Mouse (Mus musculus): ENCODE data around the gene Ralb. TPM values are rescaled to one million over a fixed set of nuclear protein-coding genes. Genes with fewer than 3 reads are reported as not detected.

Gene Ralb
- polyA plus RNA-seq, 1 experiment from 2014 or later = 145 TPM

- no peaks in the 10 kb centered on the region for H3K9me3 ChIP-seq (ENCODE audit: control insufficient read depth)
- H3K9ac ChIP-seq (ENCODE audit: low read depth, low read length) = no peak overlapping the region
- ATAC-seq = no peak
- WGBS = 54% methylated on average over 7 of the region's 7 CpGs
- no peak overlapping the region for H3K4me3 ChIP-seq (ENCODE audit: low read depth, low read length)
- TF ChIP-seq CTCF (IDR thresholded peaks at IDR 0.05; ENCODE audit: low read depth) = no peak
- peaks cover 11% of the 10 kb centered on the region for H3K4me1 ChIP-seq (replicated peaks; ENCODE audit: control insufficient read depth, insufficient read depth, low read length)
- H3K4me2 ChIP-seq (replicated peaks; ENCODE audit: low read depth) = no peak overlapping the region
- no peaks in the 10 kb centered on the region; the same call in 1 of the 2 replicates for H3K36me3 ChIP-seq (ENCODE audit: control insufficient read depth, insufficient read depth)
- peak overlapping the region; percentile 37 for H3K27ac ChIP-seq (ENCODE audit: low read depth, low read length)
- H3K27me3 ChIP-seq (replicated peaks; ENCODE audit: control insufficient read depth, insufficient read depth, low read length) = no peaks in the 10 kb centered on the region
These were observed 17.1 kb upstream of the Ralb start for GRCm38 (mm10) chr1:119521681-119522080.

- peaks cover 9% of the 10 kb centered on the region; the same call in 1 of the 2 replicates for H3K4me1 ChIP-seq (replicated peaks; ENCODE audit: control insufficient read depth, insufficient read depth, low read length)
- WGBS = 32% methylated on average over 2 of the region's 2 CpGs
- no peak overlapping the region for H3K4me2 ChIP-seq (replicated peaks; ENCODE audit: low read depth)
- H3K27me3 ChIP-seq (replicated peaks; ENCODE audit: control insufficient read depth, insufficient read depth, low read length) = no peaks in the 10 kb centered on the region
- no peaks in the 10 kb centered on the region; the same call in 1 of the 2 replicates for H3K36me3 ChIP-seq (ENCODE audit: control insufficient read depth, insufficient read depth)
- no peak for ATAC-seq
- no peak for TF ChIP-seq CTCF (IDR thresholded peaks at IDR 0.05; ENCODE audit: low read depth)
- H3K9ac ChIP-seq (ENCODE audit: low read depth, low read length) = no peak overlapping the region
- no peak overlapping the region for H3K4me3 ChIP-seq (ENCODE audit: low read depth, low read length)
- H3K27ac ChIP-seq (ENCODE audit: low read depth, low read length) = peak overlapping the region; percentile 23; the same call in 1 of the 2 replicates
- H3K9me3 ChIP-seq (ENCODE audit: control insufficient read depth) = no peaks in the 10 kb centered on the region
These were observed 16.4 kb upstream of the Ralb start for GRCm38 (mm10) chr1:119521029-119521428.

- WGBS = 61% methylated on average over 6 of the region's 6 CpGs
- H3K27ac ChIP-seq (ENCODE audit: low read depth, low read length) = no peak overlapping the region
These were observed 14.7 kb upstream of the Ralb start for GRCm38 (mm10) chr1:119519286-119519685.

GRCm38 (mm10) chr1:119518786-119519185 lies 14.2 kb upstream of the Ralb start:
- ATAC-seq = no peak
- TF ChIP-seq CTCF (IDR thresholded peaks at IDR 0.05; ENCODE audit: low read depth) = no peak
- H3K36me3 ChIP-seq (ENCODE audit: control insufficient read depth, insufficient read depth) = no peaks in the 10 kb centered on the region; the same call in 1 of the 2 replicates
- no peak overlapping the region for H3K9ac ChIP-seq (ENCODE audit: low read depth, low read length)
- H3K27me3 ChIP-seq (replicated peaks; ENCODE audit: control insufficient read depth, insufficient read depth, low read length) = no peaks in the 10 kb centered on the region
- no peak overlapping the region for H3K4me2 ChIP-seq (replicated peaks; ENCODE audit: low read depth)
- H3K27ac ChIP-seq (ENCODE audit: low read depth, low read length) = no peak overlapping the region
- H3K9me3 ChIP-seq (ENCODE audit: control insufficient read depth) = no peaks in the 10 kb centered on the region
- H3K4me3 ChIP-seq (ENCODE audit: low read depth, low read length) = no peak overlapping the region
- H3K4me1 ChIP-seq (replicated peaks; ENCODE audit: control insufficient read depth, insufficient read depth, low read length) = peaks cover 6% of the 10 kb centered on the region; the same call in 1 of the 2 replicates

More at GRCm38 (mm10) chr1:119519286-119519685, 14.7 kb upstream of the Ralb start:
- TF ChIP-seq CTCF (IDR thresholded peaks at IDR 0.05; ENCODE audit: low read depth) = no peak
- Histone ChIP-seq H3K9ac (ENCODE audit: low read depth, low read length) (no peak overlapping the region), H3K9me3 (ENCODE audit: control insufficient read depth) (no peaks in the 10 kb centered on the region), H3K36me3 (ENCODE audit: control insufficient read depth, insufficient read depth) (no peaks in the 10 kb centered on the region; the same call in 1 of the 2 replicates), H3K4me1 (replicated peaks; ENCODE audit: control insufficient read depth, insufficient read depth, low read length) (peaks cover 8% of the 10 kb centered on the region; the same call in 1 of the 2 replicates), H3K4me2 (replicated peaks; ENCODE audit: low read depth) (no peak overlapping the region), H3K27me3 (replicated peaks; ENCODE audit: control insufficient read depth, insufficient read depth, low read length) (no peaks in the 10 kb centered on the region), H3K4me3 (ENCODE audit: low read depth, low read length) (no peak overlapping the region)
- no peak for ATAC-seq

- WGBS = 64% methylated on average over 7 of the region's 7 CpGs
- Histone ChIP-seq H3K9ac (ENCODE audit: low read depth, low read length) (no peak overlapping the region), H3K4me1 (replicated peaks; ENCODE audit: control insufficient read depth, insufficient read depth, low read length) (peaks cover 6% of the 10 kb centered on the region; the same call in 1 of the 2 replicates), H3K36me3 (ENCODE audit: control insufficient read depth, insufficient read depth) (no peaks in the 10 kb centered on the region; the same call in 1 of the 2 replicates), H3K9me3 (ENCODE audit: control insufficient read depth) (no peaks in the 10 kb centered on the region), H3K4me2 (replicated peaks; ENCODE audit: low read depth) (no peak overlapping the region), H3K27ac (ENCODE audit: low read depth, low read length) (no peak overlapping the region), H3K4me3 (ENCODE audit: low read depth, low read length) (no peak overlapping the region), H3K27me3 (replicated peaks; ENCODE audit: control insufficient read depth, insufficient read depth, low read length) (no peaks in the 10 kb centered on the region)
- no peak for TF ChIP-seq CTCF (IDR thresholded peaks at IDR 0.05; ENCODE audit: low read depth)
- no peak for ATAC-seq
These were observed 13.5 kb upstream of the Ralb start for GRCm38 (mm10) chr1:119518060-119518459.

GRCm38 (mm10) chr1:119510857-119511256 lies 6.3 kb upstream of the Ralb start:
- no peak overlapping the region for H3K4me2 ChIP-seq (replicated peaks; ENCODE audit: low read depth)
- no peak overlapping the region for H3K27ac ChIP-seq (ENCODE audit: low read depth, low read length)
- H3K27me3 ChIP-seq (replicated peaks; ENCODE audit: control insufficient read depth, insufficient read depth, low read length) = no peaks in the 10 kb centered on the region
- no peak for TF ChIP-seq CTCF (IDR thresholded peaks at IDR 0.05; ENCODE audit: low read depth)
- ATAC-seq = no peak
- H3K36me3 ChIP-seq (ENCODE audit: control insufficient read depth, insufficient read depth) = no peaks in the 10 kb centered on the region
- H3K9ac ChIP-seq (ENCODE audit: low read depth, low read length) = no peak overlapping the region
- no peak overlapping the region for H3K4me3 ChIP-seq (ENCODE audit: low read depth, low read length)
- H3K9me3 ChIP-seq (ENCODE audit: control insufficient read depth) = no peaks in the 10 kb centered on the region
- H3K4me1 ChIP-seq (replicated peaks; ENCODE audit: control insufficient read depth, insufficient read depth, low read length) = no peaks in the 10 kb centered on the region
- 72% methylated on average over 8 of the region's 8 CpGs for WGBS

- no peaks in the 10 kb centered on the region for H3K27me3 ChIP-seq (replicated peaks; ENCODE audit: control insufficient read depth, insufficient read depth, low read length)
- WGBS = 42% methylated on average over 9 of the region's 9 CpGs
- H3K27ac ChIP-seq (ENCODE audit: low read depth, low read length) = no peak overlapping the region
- TF ChIP-seq CTCF (IDR thresholded peaks at IDR 0.05; ENCODE audit: low read depth) = no peak
- no peak overlapping the region for H3K4me2 ChIP-seq (replicated peaks; ENCODE audit: low read depth)
- H3K4me1 ChIP-seq (replicated peaks; ENCODE audit: control insufficient read depth, insufficient read depth, low read length) = no peaks in the 10 kb centered on the region
- H3K9ac ChIP-seq (ENCODE audit: low read depth, low read length) = no peak overlapping the region
- H3K4me3 ChIP-seq (ENCODE audit: low read depth, low read length) = no peak overlapping the region
- no peak for ATAC-seq
- no peaks in the 10 kb centered on the region for H3K36me3 ChIP-seq (ENCODE audit: control insufficient read depth, insufficient read depth)
- H3K9me3 ChIP-seq (ENCODE audit: control insufficient read depth) = no peaks in the 10 kb centered on the region
These were observed 5.8 kb upstream of the Ralb start for GRCm38 (mm10) chr1:119510409-119510808.
